Mouse (Mus musculus) liver, embryonic 18 days (tissue): Measurements from ENCODE around the gene Bhlhe23. TPM values are rescaled to one million over a fixed set of nuclear protein-coding genes. Genes with fewer than 3 reads are reported as not detected.

Experiments used
- polyA plus RNA-seq: library from polyadenylated mRNA; depleted of rRNA; stranded (reverse); fragments of >200 nt; gene quantifications from 2 replicates; pipeline ENCODE4 v1.2.3, GENCODE M21; 2012; rRNA removed

Gene Bhlhe23
- not detected in 2 replicates for polyA plus RNA-seq

DNA sequence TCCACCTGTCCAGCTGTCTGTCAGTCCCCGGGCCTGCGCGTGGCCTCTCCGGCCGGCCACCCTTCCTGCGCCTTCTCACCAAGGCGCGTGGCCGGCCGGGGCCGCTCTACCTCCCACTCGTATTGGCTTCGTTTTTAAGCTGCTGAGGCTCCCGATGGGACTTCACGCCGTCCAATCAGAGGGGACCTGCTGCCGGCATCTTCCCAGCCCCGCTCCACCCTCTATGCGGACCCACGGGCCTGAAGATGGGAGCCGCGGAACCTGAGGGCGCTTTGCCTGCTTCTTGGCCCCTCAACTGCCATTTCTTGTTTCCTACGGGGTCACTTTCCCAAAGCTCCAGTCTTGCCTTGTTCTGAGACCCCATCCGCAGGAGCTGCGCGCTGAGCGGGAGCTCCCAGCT, at the start of gene Bhlhe23:
TSS of gene Bhlhe23 (minus strand) at position 108 of the 400 bp plus-strand sequence.

GRCm38 (mm10) chr2:180724585-180725413, 51.9 kb downstream of the Bhlhe23 start, which contains the start of gene Slc17a9:
Gene Slc17a9 (plus strand): TSS chr2:180725263.

Other genes with a start within 250 kb of the Bhlhe23 start
- 11.4 and 12.6 TPM in 2 replicates for gene Mrgbp, start 195.6 kb downstream of the Bhlhe23 start, polyA plus RNA-seq
- 43.3 and 47.9 TPM in 2 replicates for gene Ogfr, start 187.7 kb downstream of the Bhlhe23 start, polyA plus RNA-seq
- gene Col9a3, start 179.1 kb downstream of the Bhlhe23 start, polyA plus RNA-seq: 0.89 and 0.97 TPM in 2 replicates
- 0.12 and 0.20 TPM in 2 replicates for gene Tcfl5, start 134.2 kb downstream of the Bhlhe23 start, polyA plus RNA-seq
- gene Dido1, start 66.9 kb downstream of the Bhlhe23 start, polyA plus RNA-seq: 10.1 and 13.0 TPM in 2 replicates
- gene Gid8, start 66.8 kb downstream of the Bhlhe23 start, polyA plus RNA-seq: 54.0 and 54.6 TPM in 2 replicates
- 15.6 and 19.5 TPM in 2 replicates for gene Slc17a9, start 51.6 kb downstream of the Bhlhe23 start, polyA plus RNA-seq
- 16.6 and 17.1 TPM in 2 replicates for gene Ythdf1, start 144.0 kb upstream of the Bhlhe23 start, polyA plus RNA-seq
- gene Birc7, start 152.1 kb upstream of the Bhlhe23 start, polyA plus RNA-seq: not detected in 2 replicates
- 2.0 and 2.2 TPM in 2 replicates for gene Nkain4, start 177.8 kb upstream of the Bhlhe23 start, polyA plus RNA-seq
- 22.9 and 24.8 TPM in 2 replicates for gene Arfgap1, start 190.3 kb upstream of the Bhlhe23 start, polyA plus RNA-seq
- 0.37 and 0.58 TPM in 2 replicates for gene Col20a1, start 209.6 kb upstream of the Bhlhe23 start, polyA plus RNA-seq